Mouse (Mus musculus) monocyte, adult 5-6 weeks (primary cell): ENCODE results near the gene Fam228b. TPM values are rescaled to one million over a fixed set of nuclear protein-coding genes. Genes with fewer than 3 reads are reported as not detected.
"Not testable (repeated sequence)": the region's sequence is repeated elsewhere in the genome, so short reads cannot be mapped to it uniquely, and the experiment has no call there.

Source experiments
- ATAC-seq: fragments of 153-309, 156-312 bp; replicated peaks from 2 replicates; pipeline ENCODE4 v1.8.0; 2017; ENCODE audit warnings: mild to moderate bottlenecking; ENCODE audit not compliant: low TSS enrichment, insufficient number of reproducible peaks, severe bottlenecking, poor library complexity, low FRiP score
- total RNA-seq: library from RNA; stranded (forward); fragments of 200-1000, 200-491, 200-594 nt; gene quantifications from 3 replicates; pipeline ENCODE4 v1.2.3, GENCODE M21; 2017

Fam228b gene
- total RNA-seq, 1 experiment from 2014 or later: 0.57 TPM

DNA sequence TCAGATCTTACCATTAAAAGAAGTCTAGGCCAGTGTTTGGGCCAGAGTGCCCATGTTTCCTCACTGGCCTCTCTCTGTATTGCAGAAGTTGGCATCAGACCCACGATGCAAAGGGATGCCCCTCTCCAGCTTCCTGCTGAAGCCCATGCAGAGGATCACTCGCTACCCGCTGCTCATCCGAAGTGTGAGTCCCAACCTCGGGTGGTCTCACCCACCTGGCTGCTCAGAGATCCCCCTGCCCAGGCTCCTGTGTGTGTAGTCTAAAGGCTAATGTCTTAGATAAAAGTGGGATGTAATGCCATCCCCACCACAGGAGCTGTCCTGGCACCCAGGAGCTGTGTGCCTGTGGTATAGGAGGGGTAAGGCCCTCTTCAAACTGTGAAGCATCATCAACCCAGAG, 62.9 kb downstream of the Fam228b start:
- no peak for ATAC-seq

GRCm38 (mm10) chr12:4705626-4706025, 63.4 kb downstream of the Fam228b start:
- ATAC-seq: not testable (repeated sequence)

GRCm38 (mm10) chr12:4694534-4694933, 74.5 kb downstream of the Fam228b start:
- no peak for ATAC-seq

DNA sequence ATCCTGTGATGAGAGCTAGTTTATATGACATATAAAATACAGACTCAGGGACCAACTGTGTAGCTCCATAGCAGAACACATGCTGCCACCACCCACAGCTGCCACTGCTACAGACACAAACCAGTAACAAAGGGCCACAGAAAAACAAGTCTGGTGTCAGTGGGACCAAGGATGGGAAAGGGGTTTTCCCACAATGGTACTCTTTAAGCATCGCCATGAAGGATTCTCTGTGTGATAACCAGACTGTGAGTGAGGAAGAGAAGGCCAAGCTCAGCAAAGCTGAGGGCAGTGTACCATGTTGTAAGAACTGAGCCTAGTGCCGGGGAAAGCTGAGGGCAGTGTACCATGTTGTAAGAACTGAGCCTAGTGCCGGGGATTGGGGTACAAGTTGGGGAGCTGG, 77.9 kb downstream of the Fam228b start:
- ATAC-seq: no peak

Other genes starting within 250 kb of the Fam228b start
- gene Itsn2, start 176.6 kb downstream of the Fam228b start, total RNA-seq: 212 to 304 TPM (median 230 TPM) in 3 replicates
- gene Gm3625, start 176.3 kb downstream of the Fam228b start, total RNA-seq: not detected in 3 replicates
- gene Fam228a, start 30.8 kb downstream of the Fam228b start, total RNA-seq: 0.85 TPM in 1 of 3 replicates, not detected in the others
- not detected in 3 replicates for gene Pfn4, start 245 bp downstream of the Fam228b start, total RNA-seq
- 118 to 202 TPM (median 184 TPM) in 3 replicates for gene Sf3b6, start 48.3 kb upstream of the Fam228b start, total RNA-seq
- 9.4 to 30.7 TPM (median 11.2 TPM) in 3 replicates for gene Fkbp1b, start 72.3 kb upstream of the Fam228b start, total RNA-seq
- 6.2 to 8.5 TPM (median 6.2 TPM) in 3 replicates for gene Wdcp, start 74.0 kb upstream of the Fam228b start, total RNA-seq
- gene Mfsd2b, start 105.1 kb upstream of the Fam228b start, total RNA-seq: 1.7 to 14.7 TPM in 2 of 3 replicates, not detected in the other
- gene Ubxn2a, start 138.4 kb upstream of the Fam228b start, total RNA-seq: 43.1 to 48.6 TPM (median 47.9 TPM) in 3 replicates
- gene Atad2b, start 148.1 kb upstream of the Fam228b start, total RNA-seq: 43.3 to 66.9 TPM (median 52.2 TPM) in 3 replicates